Mouse (Mus musculus) MEL (cell line): ENCODE results near the gene Gm4707. TPM values are rescaled to one million over a fixed set of nuclear protein-coding genes. Genes with fewer than 3 reads are reported as not detected.

ENCODE experiments used
- DNase-seq: peaks from one replicate; pipeline ENCODE4 v3.0.0; 2011; ENCODE audit warnings: low read depth, low spot score
- H3K27ac ChIP-seq: 2 replicates; pipeline ENCODE4 v1.5.1; 2012; ENCODE audit warnings: low read depth, mild to moderate bottlenecking, control low read depth, low read length, moderate library complexity; ENCODE audit not compliant: control insufficient read depth
- H3K27me3 ChIP-seq, 2 experiments: fragments of 150-350 bp in 1 of 2; sonication (generic) in 1 of 2; 2 replicates each; pipeline ENCODE4 v1.6.1; 2012; ENCODE audit warnings: low read length in 2 of 2, mild to moderate bottlenecking in 2 of 2, improper control_type of control experiment in 1 of 2, moderate library complexity in 1 of 2; ENCODE audit not compliant: insufficient read depth in 2 of 2, control insufficient read depth in 1 of 2
- H3K36me3 ChIP-seq, 2 experiments: 2 replicates each; pipeline ENCODE4 v1.6.1; 2012 to 2014; ENCODE audit warnings: low read length in 2 of 2, improper control_type of control experiment in 1 of 2, inconsistent platforms in 1 of 2, mild to moderate bottlenecking in 1 of 2; ENCODE audit not compliant: insufficient read depth in 2 of 2, control insufficient read depth in 1 of 2
- H3K4me1 ChIP-seq, 2 experiments: fragments of 150-350 bp in 1 of 2; sonication (generic) in 1 of 2; 2 replicates each; pipeline ENCODE4 v1.6.1; 2012; ENCODE audit warnings: low read length in 2 of 2, improper control_type of control experiment in 1 of 2, mild to moderate bottlenecking in 1 of 2; ENCODE audit not compliant: insufficient read depth in 2 of 2, control insufficient read depth in 1 of 2
- H3K4me3 ChIP-seq, 2 experiments: fragments of 150-350 bp in 1 of 2; sonication (generic) in 1 of 2; 2 replicates each; pipeline ENCODE4 v1.5.1; 2012; ENCODE audit warnings: low read depth in 2 of 2, low read length in 2 of 2, mild to moderate bottlenecking in 2 of 2, moderate library complexity in 2 of 2, control low read depth in 1 of 2, improper control_type of control experiment in 1 of 2; ENCODE audit not compliant: control insufficient read depth in 1 of 2, insufficient read depth in 1 of 2
- H3K79me2 ChIP-seq: 2 replicates; pipeline ENCODE4 v1.6.1; 2012; ENCODE audit warnings: mild to moderate bottlenecking, low read length, moderate library complexity; ENCODE audit not compliant: control insufficient read depth, poor library complexity, insufficient read depth
- H3K9ac ChIP-seq: 2 replicates; pipeline ENCODE4 v1.6.1; 2012; ENCODE audit warnings: low read depth, mild to moderate bottlenecking, control low read depth, low read length, moderate library complexity; ENCODE audit not compliant: control insufficient read depth, poor library complexity, severe bottlenecking
- H3K9me3 ChIP-seq: fragments of 150-350 bp; sonication (generic); replicated peaks from 2 replicates; pipeline ENCODE4 v1.6.1; 2012; ENCODE audit warnings: mild to moderate bottlenecking, low read length, improper control_type of control experiment, moderate library complexity; ENCODE audit not compliant: insufficient read depth
- BHLHE40 ChIP-seq: IDR thresholded peaks from 2 replicates; pipeline ENCODE4 v1.6.1; 2012; ENCODE audit warnings: low read depth, mild to moderate bottlenecking, inconsistent platforms, low read length, improper control_type of control experiment, borderline replicate concordance
- CHD1 ChIP-seq: IDR thresholded peaks from 2 replicates; pipeline ENCODE4 v1.6.1; 2012; ENCODE audit warnings: low read depth, mild to moderate bottlenecking, inconsistent platforms, low read length, improper control_type of control experiment
- E2F4 ChIP-seq: IDR thresholded peaks from 2 replicates; pipeline ENCODE4 v1.6.1; 2011; ENCODE audit warnings: low read depth, low read length, improper control_type of control experiment, borderline replicate concordance
- EP300 ChIP-seq, 2 experiments: IDR thresholded peaks; 2 replicates each; pipeline ENCODE4 v1.6.1; 2011; ENCODE audit warnings: improper control_type of control experiment in 2 of 2, low read length in 2 of 2, low read depth in 1 of 2, mild to moderate bottlenecking in 1 of 2
- ETS1 ChIP-seq: IDR thresholded peaks from 2 replicates; pipeline ENCODE4 v1.6.1; 2012; ENCODE audit warnings: low read depth, mild to moderate bottlenecking, inconsistent platforms, low read length, improper control_type of control experiment, moderate library complexity
- MAX ChIP-seq: IDR thresholded peaks from 2 replicates; pipeline ENCODE4 v1.6.1; 2011; ENCODE audit warnings: low read length, improper control_type of control experiment
- RCOR1 ChIP-seq: IDR thresholded peaks from 2 replicates; pipeline ENCODE4 v1.6.1; 2012; ENCODE audit warnings: low read depth, mild to moderate bottlenecking, inconsistent platforms, low read length, improper control_type of control experiment
- TAL1 ChIP-seq: IDR thresholded peaks from 2 replicates; pipeline ENCODE4 v1.6.1; 2012; ENCODE audit warnings: mild to moderate bottlenecking, inconsistent platforms, low read length, moderate library complexity, mixed read lengths
- TBP ChIP-seq: IDR thresholded peaks from 2 replicates; pipeline ENCODE4 v1.8.0; 2011; ENCODE audit warnings: low read depth, low read length, improper control_type of control experiment
- USF1 ChIP-seq: IDR thresholded peaks from 2 replicates; pipeline ENCODE4 v1.6.1; 2014; ENCODE audit warnings: low read depth, mild to moderate bottlenecking, inconsistent platforms, low read length, improper control_type of control experiment, moderate library complexity
- ZMIZ1 ChIP-seq: IDR thresholded peaks from 2 replicates; pipeline ENCODE4 v1.6.1; 2012; ENCODE audit warnings: low read depth, mild to moderate bottlenecking, inconsistent platforms, low read length, improper control_type of control experiment, moderate library complexity
- polyA plus RNA-seq, 2 experiments: library from polyadenylated mRNA; stranded (reverse) in 1 of 2; unstranded in 1 of 2; fragments of >175 nt in 1 of 2; fragments of >200 nt in 1 of 2; gene quantifications; 2 replicates each; pipeline versions ENCODE4 v1.2.1 to v1.2.4; 2012; ENCODE audit warnings: low replicate concordance in 2 of 2, low read depth in 1 of 2; ENCODE audit not compliant: insufficient read length in 2 of 2, insufficient read depth in 1 of 2, missing spikeins in 1 of 2
- total RNA-seq: library from RNA; depleted of rRNA; stranded (reverse); fragments of 300-350 nt; gene quantifications from 2 replicates; pipeline ENCODE4 v1.2.3, GENCODE M21; 2012

The Gm4707 gene
- total and polyA plus RNA-seq, 3 experiments = 0.26 to 1.1 TPM; not detected in 1

GRCm38 (mm10) chr17:71476346-71477020 is 16.8 kb upstream of the Gm4707 start:
- peaks cover 9 to 20% of the 10 kb centered on the region in 2 experiments for H3K4me1 ChIP-seq
- DNase-seq = peak; percentile 45
- H3K79me2 ChIP-seq = peaks cover 36% of the 10 kb centered on the region
- 0 out of 2 replicates have a peak, but pooled peaks have one; percentile 36 for TF ChIP-seq RCOR1
- TF ChIP-seq EP300 (IDR thresholded peaks at IDR 0.05; ENCODE audit: low read depth in 1 of 2, low read length in 2 of 2) = peak; percentile 28 to 36; a peak in 2 of 4 replicates
- 0 out of 2 replicates have a peak, but pooled peaks have one; percentile 15 for TF ChIP-seq ETS1
- TF ChIP-seq TBP = no peak
- TF ChIP-seq TAL1 = 0 out of 2 replicates have a peak, but pooled peaks have one; percentile 6
- peaks cover 0 to 21% of the 10 kb centered on the region in 2 experiments; a peak in 2 of 4 replicates for H3K36me3 ChIP-seq
- no peaks in the 10 kb centered on the region for H3K27me3 ChIP-seq
- peak overlapping the region in 1 of 2 experiments; percentile 28; a peak in 2 of 4 replicates for H3K4me3 ChIP-seq
- H3K27ac ChIP-seq = no peak overlapping the region
- no peaks in the 10 kb centered on the region for H3K9me3 ChIP-seq
- no peak overlapping the region for H3K9ac ChIP-seq

GRCm38 (mm10) chr17:71475705-71476089 is 16.0 kb upstream of the Gm4707 start:
- H3K9ac ChIP-seq = peak overlapping the region; percentile 91
- peaks cover 40% of the 10 kb centered on the region for H3K79me2 ChIP-seq
- no peaks in the 10 kb centered on the region for H3K9me3 ChIP-seq
- H3K4me1 ChIP-seq = peaks cover 9 to 20% of the 10 kb centered on the region in 2 experiments
- peaks cover 0 to 21% of the 10 kb centered on the region in 2 experiments; a peak in 2 of 4 replicates for H3K36me3 ChIP-seq
- peak overlapping the region; percentile 68 to 88 for H3K4me3 ChIP-seq
- H3K27ac ChIP-seq = peak overlapping the region; percentile 78
- TF ChIP-seq BHLHE40 = no peak
- TF ChIP-seq TBP = no peak
- TF ChIP-seq ZMIZ1 = 0 out of 2 replicates have a peak, but pooled peaks have one; percentile 37
- peak; percentile 38; the same call in 1 of the 2 replicates for TF ChIP-seq MAX
- 0 out of 2 replicates have a peak, but pooled peaks have one; percentile 14 for TF ChIP-seq USF1
- TF ChIP-seq CHD1 = 0 out of 2 replicates have a peak, but pooled peaks have one; percentile 48
- TF ChIP-seq E2F4 = no peak
- peak; percentile 79 for DNase-seq
- no peaks in the 10 kb centered on the region for H3K27me3 ChIP-seq
